Mouse (Mus musculus): ENCODE results near the gene Asic2.

- TF ChIP-seq CTCF (IDR thresholded peaks at IDR 0.05; ENCODE audit: borderline replicate concordance, insufficient read depth, low read length) = no peak
- TF ChIP-seq POLR2A (IDR thresholded peaks at IDR 0.05; ENCODE audit: low read depth, low read length) = no peak
Observed at GRCm38 (mm10) chr11:81832381-81832780, 135.9 kb downstream of the Asic2 start.

Measured in embryonic fibroblast, embryonic 13.5 days (primary cell).